Mouse (Mus musculus): Measurements from ENCODE around the gene Tmem41b. TPM values are rescaled to one million over a fixed set of nuclear protein-coding genes. Genes with fewer than 3 reads are reported as not detected.
A peak's percentile ranks its signal among the peaks of the same experiment; 100 is the strongest.

Gene Tmem41b
- polyA plus RNA-seq, 1 experiment from 2014 or later, result 56.9 TPM

DNA sequence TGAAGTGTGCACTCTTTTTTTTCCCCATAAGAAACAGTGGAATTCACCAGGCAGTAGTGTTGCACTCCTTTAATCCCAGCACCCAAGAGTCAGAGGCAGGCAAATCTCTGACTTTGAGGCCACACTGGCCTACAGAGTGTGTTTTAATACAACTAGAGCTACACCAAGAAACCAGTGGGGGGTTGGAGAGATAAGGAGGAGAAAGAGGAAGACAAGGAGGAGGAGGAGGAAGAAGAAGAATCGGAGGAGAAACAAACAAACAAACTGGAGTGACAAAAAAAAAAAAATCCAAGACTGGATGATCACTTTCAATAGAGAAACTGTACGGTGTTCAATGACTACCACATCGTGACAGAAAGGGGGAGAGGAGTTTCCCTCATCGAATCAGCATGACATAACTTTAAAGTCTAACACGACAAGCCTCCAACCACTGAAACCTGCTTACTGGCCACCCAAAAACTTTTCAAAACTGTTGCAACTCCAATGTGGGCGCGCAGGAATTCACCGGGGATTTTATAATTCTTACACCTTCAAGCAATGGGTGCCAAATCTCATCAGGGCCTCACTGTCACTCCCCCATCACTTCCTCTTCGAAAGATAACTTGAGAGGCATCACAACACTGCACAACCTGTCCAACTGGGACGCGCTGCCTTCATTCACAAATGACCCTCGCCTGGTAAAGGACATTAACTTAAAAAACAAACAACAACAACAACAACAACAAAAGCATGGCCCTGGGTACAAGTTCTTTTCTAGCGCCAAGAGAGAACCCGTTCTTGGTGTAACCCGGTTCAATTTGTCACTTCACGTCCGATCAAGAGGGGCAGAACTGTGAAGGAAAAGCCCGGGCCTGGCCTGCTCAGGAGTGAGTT is 27.6 kb downstream of the Tmem41b start:
- peak overlapping the region; percentile 93 for H3K9ac ChIP-seq
- H3K36me3 ChIP-seq, result no peaks in the 10 kb centered on the region
- H3K27me3 ChIP-seq (replicated peaks), result no peaks in the 10 kb centered on the region
- H3K27ac ChIP-seq (ENCODE audit: poor library complexity, severe bottlenecking), result peak overlapping the region; percentile 88
- peak overlapping the region; percentile 74 for H3K4me2 ChIP-seq
- peak overlapping the region; percentile 82 for H3K4me3 ChIP-seq
- 4% methylated on average over 18 of the region's 18 CpGs for WGBS
- peaks cover 30% of the 10 kb centered on the region for H3K4me1 ChIP-seq (replicated peaks)
- H3K9me3 ChIP-seq (replicated peaks), result no peaks in the 10 kb centered on the region
- peak; percentile 15; the same call in 1 of the 2 replicates for ATAC-seq (ENCODE audit: insufficient number of reproducible peaks, low FRiP score)

DNA sequence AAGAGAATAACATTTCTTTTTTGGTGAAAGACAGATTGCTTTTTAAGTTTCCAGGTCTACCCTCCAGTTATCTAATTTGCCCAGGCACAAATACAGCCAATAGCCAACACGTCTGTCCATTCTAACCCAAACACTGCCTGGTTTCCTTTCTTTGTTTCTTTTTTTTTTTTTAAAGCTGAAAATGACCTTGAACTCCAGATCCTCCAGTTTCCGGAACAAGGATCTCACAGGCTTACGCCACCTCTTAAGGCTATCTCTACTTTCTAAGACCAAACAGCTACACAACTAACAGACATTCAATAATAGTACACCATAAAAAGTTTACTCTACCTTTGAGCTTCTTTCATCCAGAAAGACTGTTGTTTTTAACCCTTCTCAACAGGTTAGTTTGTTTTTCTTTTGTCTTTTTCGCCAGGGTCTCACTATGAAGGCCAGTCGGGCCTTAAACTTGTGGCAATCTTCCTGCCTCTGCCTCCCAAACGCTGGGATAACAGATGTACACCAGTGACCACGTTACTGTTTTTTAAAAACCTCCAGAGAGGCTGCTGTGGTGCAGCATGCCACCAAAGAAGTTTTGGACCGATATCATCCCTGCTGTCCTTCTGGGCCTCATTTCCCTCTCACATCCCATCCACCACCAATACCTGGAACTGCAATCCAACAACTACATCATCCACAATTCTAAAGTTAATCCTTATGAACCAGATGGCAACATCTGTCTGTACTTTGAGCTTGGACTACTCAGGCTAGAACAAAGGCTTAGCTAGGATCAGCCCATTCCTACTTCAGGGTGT is 28.5 kb downstream of the Tmem41b start:
- H3K36me3 ChIP-seq, result no peaks in the 10 kb centered on the region

DNA sequence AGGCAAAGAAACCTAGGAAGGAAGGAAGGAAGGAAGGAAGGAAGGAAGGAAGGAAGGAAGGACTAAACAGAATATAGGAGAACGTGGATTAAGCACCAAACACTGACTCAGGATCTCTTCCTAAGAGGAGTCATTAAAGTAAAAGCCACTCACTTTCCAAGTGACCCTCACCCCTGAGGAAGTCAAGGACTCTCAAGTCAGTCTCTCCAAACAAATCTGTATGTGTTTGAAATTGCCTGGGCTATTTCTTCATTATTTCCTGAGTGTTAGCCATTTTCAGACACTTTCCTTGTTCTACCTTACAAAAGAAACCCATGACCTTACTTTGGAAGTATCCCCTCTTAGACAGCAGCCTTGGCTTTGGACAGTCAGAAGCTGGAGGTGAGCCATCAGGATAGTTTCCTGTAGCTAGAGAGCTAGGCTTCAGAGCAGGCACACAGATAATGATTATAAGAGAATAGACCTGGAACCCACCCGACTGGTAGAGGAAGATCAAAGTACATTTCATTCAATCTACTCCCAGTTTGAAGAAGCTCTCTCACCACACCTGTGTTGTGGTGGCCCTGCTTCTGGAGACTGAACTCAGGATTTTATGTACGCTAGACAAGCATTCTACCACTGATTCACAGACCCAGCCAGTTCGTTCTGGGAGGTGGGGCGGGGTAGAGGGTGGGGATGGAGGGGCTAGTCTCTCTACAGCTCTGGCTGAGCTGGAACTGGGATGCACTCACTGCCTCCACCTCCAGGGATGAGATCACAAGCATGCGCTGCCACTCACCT is 31.9 kb downstream of the Tmem41b start:
- Histone ChIP-seq H3K36me3 (no peaks in the 10 kb centered on the region), H3K9ac (peak overlapping the region; percentile 33; the same call in 1 of the 2 replicates), H3K27ac (ENCODE audit: poor library complexity, severe bottlenecking) (no peak overlapping the region), H3K4me3 (no peak overlapping the region), H3K9me3 (replicated peaks) (no peaks in the 10 kb centered on the region), H3K27me3 (replicated peaks) (no peaks in the 10 kb centered on the region), H3K4me2 (no peak overlapping the region), H3K4me1 (replicated peaks) (peaks cover 42% of the 10 kb centered on the region)
- WGBS, result 52% methylated on average over 6 of the region's 6 CpGs
- no peak for ATAC-seq (ENCODE audit: insufficient number of reproducible peaks, low FRiP score)

More for the DNA sequence above, 28.5 kb downstream of the Tmem41b start:
- 58% methylated on average over 8 of the region's 8 CpGs for WGBS
- Histone ChIP-seq H3K9ac (peak overlapping the region; percentile 93), H3K9me3 (replicated peaks) (no peaks in the 10 kb centered on the region), H3K4me1 (replicated peaks) (peaks cover 34% of the 10 kb centered on the region), H3K4me2 (peak overlapping the region; percentile 74), H3K27ac (ENCODE audit: poor library complexity, severe bottlenecking) (peak overlapping the region; percentile 88), H3K27me3 (replicated peaks) (no peaks in the 10 kb centered on the region), H3K4me3 (peak overlapping the region; percentile 82)
- ATAC-seq (ENCODE audit: insufficient number of reproducible peaks, low FRiP score), result no peak

DNA sequence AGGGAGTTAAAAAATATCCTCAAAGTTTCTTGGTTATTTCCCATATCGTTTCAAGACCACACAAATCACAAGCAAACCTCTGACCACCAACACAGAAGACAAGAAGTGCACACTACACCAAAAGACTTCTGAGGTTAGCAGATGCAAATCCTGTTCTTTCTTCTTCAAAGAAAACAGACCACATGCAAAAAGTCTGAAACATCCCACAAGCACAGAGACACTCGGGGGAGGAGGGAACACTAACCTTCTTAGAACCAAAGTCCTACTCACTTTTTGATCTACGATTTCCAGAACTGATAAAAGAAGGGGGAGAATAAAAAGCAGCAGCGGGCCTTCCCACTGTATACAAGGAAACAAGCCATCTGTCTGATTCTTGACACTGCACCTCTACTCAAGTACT is 35.4 kb downstream of the Tmem41b start:
- no peaks in the 10 kb centered on the region for H3K27me3 ChIP-seq (replicated peaks)

DNA sequence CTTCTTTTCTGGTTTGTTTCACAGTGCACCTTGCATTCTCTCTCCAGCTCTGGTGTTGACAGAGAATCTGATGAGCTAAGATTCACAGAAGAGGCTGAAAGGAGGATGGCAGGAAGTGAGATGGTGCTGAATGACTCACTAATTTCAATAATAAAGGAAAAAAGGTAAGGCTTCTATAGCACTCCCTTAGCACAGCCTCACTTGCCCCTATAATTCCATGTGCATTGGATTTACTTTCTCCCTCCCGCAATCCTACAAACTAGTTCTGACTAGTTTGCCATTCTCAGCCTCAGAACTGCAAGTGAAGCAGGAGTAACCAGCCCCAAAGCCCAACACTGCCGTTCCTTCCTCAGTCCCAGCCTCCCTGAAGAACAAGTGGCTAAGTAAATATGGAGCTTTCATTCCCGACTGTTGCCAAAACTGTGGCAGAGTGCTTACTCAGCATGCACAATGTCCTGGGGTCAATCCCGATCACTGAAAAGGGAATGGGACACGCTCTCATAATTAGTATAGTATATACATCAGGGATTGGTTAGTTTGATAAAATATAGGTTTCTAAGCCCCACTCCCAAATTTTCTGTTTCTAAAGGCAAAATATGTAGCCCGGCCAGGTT is 42.2 kb downstream of the Tmem41b start:
- H3K27me3 ChIP-seq (replicated peaks), result no peaks in the 10 kb centered on the region
- 43% methylated on average over 6 of the region's 6 CpGs for WGBS
- no peak for ATAC-seq (ENCODE audit: insufficient number of reproducible peaks, low FRiP score)
- peak overlapping the region; percentile 49; the same call in 1 of the 2 replicates for H3K4me2 ChIP-seq
- no peak overlapping the region for H3K4me3 ChIP-seq
- no peaks in the 10 kb centered on the region for H3K9me3 ChIP-seq (replicated peaks)
- peak overlapping the region; percentile 72 for H3K27ac ChIP-seq (ENCODE audit: poor library complexity, severe bottlenecking)
- H3K9ac ChIP-seq, result no peak overlapping the region
- peaks cover 35% of the 10 kb centered on the region for H3K4me1 ChIP-seq (replicated peaks)
- no peaks in the 10 kb centered on the region for H3K36me3 ChIP-seq

More for the DNA sequence above, 35.4 kb downstream of the Tmem41b start:
- H3K9ac ChIP-seq, result no peak overlapping the region
- no peak overlapping the region for H3K27ac ChIP-seq (ENCODE audit: poor library complexity, severe bottlenecking)
- no peaks in the 10 kb centered on the region for H3K9me3 ChIP-seq (replicated peaks)
- H3K36me3 ChIP-seq, result no peaks in the 10 kb centered on the region
- peaks cover 41% of the 10 kb centered on the region for H3K4me1 ChIP-seq (replicated peaks)
- WGBS, result 73% methylated on average over 4 of the region's 4 CpGs
- H3K4me3 ChIP-seq, result no peak overlapping the region
- no peak for ATAC-seq (ENCODE audit: insufficient number of reproducible peaks, low FRiP score)
- H3K4me2 ChIP-seq, result no peak overlapping the region

DNA sequence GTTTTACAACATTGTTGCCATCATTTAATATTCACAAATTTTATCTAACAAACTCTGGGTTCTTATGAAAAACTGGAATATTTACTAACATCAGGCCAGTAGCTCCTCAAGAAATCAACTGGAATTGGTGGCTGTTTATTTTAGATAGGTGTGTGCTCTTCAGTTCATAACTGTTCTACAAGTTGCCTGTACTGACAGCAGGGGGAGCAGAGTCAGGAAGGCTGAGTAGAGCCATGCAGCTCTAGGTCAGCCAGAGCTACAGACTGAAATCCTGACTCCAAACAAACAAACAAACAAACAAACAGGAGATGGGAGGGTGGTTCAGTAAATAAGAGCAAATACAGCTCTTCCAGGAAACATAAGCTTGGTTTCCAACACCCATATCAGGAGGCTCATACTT is 57.1 kb downstream of the Tmem41b start:
- no peaks in the 10 kb centered on the region for H3K9me3 ChIP-seq (replicated peaks)
- peaks cover 71% of the 10 kb centered on the region for H3K36me3 ChIP-seq
- H3K4me1 ChIP-seq (replicated peaks), result peaks cover 8% of the 10 kb centered on the region
- no peak overlapping the region for H3K4me3 ChIP-seq
- H3K27ac ChIP-seq (ENCODE audit: poor library complexity, severe bottlenecking), result no peak overlapping the region
- H3K27me3 ChIP-seq (replicated peaks), result no peaks in the 10 kb centered on the region
- no peak overlapping the region for H3K9ac ChIP-seq
- H3K4me2 ChIP-seq, result no peak overlapping the region
- ATAC-seq (ENCODE audit: insufficient number of reproducible peaks, low FRiP score), result no peak

DNA sequence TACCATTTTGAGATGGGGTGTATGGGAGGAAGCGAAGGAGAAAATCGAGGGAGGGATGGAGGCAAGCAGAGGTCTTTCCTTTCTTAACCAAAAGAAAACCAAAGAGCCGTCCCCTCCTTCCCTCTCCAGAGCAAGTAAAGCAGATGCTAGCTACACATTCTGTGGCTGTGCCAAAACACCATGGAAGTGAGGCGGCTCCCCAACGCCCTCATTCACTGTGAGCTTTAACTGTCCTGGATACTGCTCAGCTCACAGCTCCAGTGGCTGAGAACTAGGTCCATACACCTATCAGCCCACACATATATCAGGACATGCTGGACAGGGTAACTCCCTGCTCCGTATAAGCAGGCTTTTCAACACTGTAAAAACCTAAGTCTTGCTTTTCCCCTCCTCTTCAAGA is 58.4 kb downstream of the Tmem41b start:
- no peaks in the 10 kb centered on the region for H3K9me3 ChIP-seq (replicated peaks)
- H3K9ac ChIP-seq, result no peak overlapping the region
- peaks cover 64% of the 10 kb centered on the region for H3K36me3 ChIP-seq
- H3K4me2 ChIP-seq, result no peak overlapping the region
- no peak for ATAC-seq (ENCODE audit: insufficient number of reproducible peaks, low FRiP score)
- no peaks in the 10 kb centered on the region for H3K27me3 ChIP-seq (replicated peaks)
- peaks cover 18% of the 10 kb centered on the region for H3K4me1 ChIP-seq (replicated peaks)
- no peak overlapping the region for H3K4me3 ChIP-seq
- H3K27ac ChIP-seq (ENCODE audit: poor library complexity, severe bottlenecking), result no peak overlapping the region
- WGBS, result 86% methylated on average over 6 of the region's 6 CpGs

DNA sequence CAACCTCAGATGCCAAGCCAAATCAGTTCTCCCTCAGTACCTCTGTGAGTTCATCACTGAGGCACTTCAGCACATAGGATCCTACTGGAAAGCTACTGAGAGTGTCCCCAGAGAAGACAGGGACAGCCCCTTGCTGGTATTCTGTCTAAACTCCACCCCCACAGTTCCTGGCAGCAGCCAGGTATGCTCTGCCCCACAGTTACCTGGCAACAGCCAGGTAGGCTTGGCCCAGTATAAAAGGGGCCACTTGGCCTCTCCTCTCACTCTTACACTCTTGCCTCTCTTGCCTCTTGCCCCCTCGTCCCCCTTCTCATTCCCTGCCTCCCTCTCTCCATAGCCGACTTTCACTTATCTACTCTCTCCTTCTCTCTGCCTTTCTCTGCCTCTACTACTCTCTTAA is 61.8 kb downstream of the Tmem41b start:
- peaks cover 65% of the 10 kb centered on the region for H3K36me3 ChIP-seq
- WGBS, result 79% methylated on average over 2 of the region's 2 CpGs
- ATAC-seq (ENCODE audit: insufficient number of reproducible peaks, low FRiP score), result no peak

DNA sequence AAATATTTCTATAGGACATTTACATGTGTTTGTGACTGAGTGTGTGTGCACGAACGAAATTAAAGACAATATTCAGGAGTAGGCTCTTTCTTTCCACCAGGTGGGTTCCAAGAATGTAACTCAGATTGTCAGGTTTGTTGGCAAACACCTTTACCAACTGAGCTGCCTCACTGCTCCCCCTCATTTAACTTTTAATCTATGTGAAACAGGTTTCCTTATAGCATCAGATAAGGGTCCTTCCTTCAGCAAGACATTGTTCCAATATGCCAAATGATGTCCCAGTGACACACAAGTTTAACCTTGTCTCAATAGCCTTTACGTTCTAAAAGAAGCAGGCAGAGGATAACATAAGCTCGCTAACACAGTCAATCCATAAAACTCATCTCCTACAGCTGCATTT is 63.8 kb downstream of the Tmem41b start:
- Histone ChIP-seq H3K9me3 (replicated peaks) (no peaks in the 10 kb centered on the region), H3K27me3 (replicated peaks) (no peaks in the 10 kb centered on the region), H3K9ac (no peak overlapping the region), H3K27ac (ENCODE audit: poor library complexity, severe bottlenecking) (no peak overlapping the region), H3K36me3 (peaks cover 71% of the 10 kb centered on the region), H3K4me3 (no peak overlapping the region), H3K4me2 (no peak overlapping the region), H3K4me1 (replicated peaks) (peaks cover 18% of the 10 kb centered on the region)
- 89% methylated on average over 4 of the region's 4 CpGs for WGBS
- ATAC-seq (ENCODE audit: insufficient number of reproducible peaks, low FRiP score), result no peak

More for the DNA sequence above, 61.8 kb downstream of the Tmem41b start:
- no peaks in the 10 kb centered on the region for H3K9me3 ChIP-seq (replicated peaks)
- peaks cover 18% of the 10 kb centered on the region for H3K4me1 ChIP-seq (replicated peaks)
- no peak overlapping the region for H3K27ac ChIP-seq (ENCODE audit: poor library complexity, severe bottlenecking)
- H3K27me3 ChIP-seq (replicated peaks), result no peaks in the 10 kb centered on the region
- H3K9ac ChIP-seq, result no peak overlapping the region
- no peak overlapping the region for H3K4me2 ChIP-seq
- no peak overlapping the region for H3K4me3 ChIP-seq
